Mouse (Mus musculus): ENCODE measurements around the gene Gm28363.
"Not testable (repeated sequence)": the region's sequence is repeated elsewhere in the genome, so short reads cannot be mapped to it uniquely, and the experiment has no call there.

Gene Gm28363

DNA sequence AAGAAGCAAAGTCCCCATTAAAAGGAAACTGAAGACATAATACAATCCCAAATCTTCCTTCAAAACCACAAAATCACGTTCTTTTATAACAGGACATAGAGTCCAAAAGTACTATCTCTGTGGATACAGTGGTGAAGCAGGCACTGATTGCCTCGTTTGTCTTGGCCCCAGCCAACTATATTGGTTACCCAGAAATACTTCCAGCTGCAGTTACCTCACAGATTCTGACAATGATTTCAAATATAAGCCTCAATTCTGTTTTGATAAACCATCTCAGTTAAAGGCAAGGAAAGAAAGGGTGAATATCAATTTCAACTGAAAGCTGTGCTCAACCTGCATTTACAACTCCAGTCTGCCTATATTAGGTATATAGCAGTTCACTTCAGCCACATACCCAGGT is at the start of gene Gm28363:
TSS of gene Gm28363 (plus strand) at position 301 of the 400 bp plus-strand sequence.
- not testable (repeated sequence) for DNase-seq (ENCODE audit: low spot score)

DNA sequence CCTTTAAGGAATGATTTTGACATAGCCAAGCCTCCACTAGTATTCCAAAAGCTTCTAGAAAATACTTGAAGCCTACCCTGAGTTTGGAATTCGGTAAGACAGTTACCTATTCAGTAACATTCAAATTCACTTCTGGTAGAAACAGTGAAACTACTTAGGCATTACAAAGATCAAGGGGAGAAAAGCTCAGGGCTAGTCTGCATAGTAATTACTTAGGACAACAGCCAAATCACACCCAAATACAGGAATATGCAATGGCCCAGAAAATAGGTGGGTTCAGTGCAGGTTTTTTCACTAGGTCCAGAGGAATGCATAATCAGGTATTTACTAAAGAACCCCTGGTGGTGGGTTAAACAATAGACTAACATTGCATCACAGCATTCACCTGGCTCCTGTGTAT is 46.7 kb upstream of the Gm28363 start:
- not testable (repeated sequence) for DNase-seq (ENCODE audit: low spot score)

Data from yolk sac, embryonic 10.5 days (tissue).